Mouse (Mus musculus): ENCODE data around the gene Uevld.
"Not testable (repeated sequence)": the region's sequence is repeated elsewhere in the genome, so short reads cannot be mapped to it uniquely, and the experiment has no call there.

The Uevld gene

DNA sequence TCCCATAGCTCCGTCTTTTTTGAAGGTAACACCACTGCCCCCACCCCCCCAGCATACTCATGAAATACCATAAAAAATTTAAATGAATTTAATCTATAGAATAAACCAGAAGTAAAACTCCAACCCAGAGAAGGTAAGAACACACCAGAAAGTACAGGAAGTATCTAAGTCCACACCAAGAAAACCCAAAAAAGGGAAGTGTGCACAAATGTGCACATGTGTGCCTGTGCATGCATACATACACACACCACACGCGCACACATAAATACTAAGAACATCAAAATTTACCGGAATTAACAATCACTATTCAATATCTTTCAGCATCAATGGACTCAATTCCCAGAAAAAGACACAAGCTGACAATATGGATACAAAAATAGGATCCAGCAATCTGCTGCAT, 11.6 kb upstream of the Uevld start:
- no peak for DNase-seq (ENCODE audit: low spot score)

DNA sequence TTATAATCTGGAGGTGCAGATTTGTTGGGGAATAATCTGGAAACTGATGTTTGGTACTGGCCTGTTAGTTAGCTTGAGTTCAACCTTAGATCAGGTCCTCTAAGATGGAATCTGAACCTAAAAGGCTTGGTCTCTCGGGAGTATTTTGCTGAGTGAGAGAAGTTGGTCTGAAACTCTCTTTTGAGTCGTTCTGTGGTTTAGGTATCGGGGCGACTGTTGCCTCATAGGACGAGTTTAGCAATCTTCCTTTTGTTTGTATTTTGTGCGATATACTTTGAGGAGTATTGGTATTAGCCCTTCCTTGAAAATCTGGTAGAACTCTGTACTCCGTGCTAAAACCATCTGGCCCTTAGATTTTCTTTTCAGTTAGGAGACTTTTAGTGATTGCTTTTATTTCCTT, 5.7 kb upstream of the Uevld start:
- no peak for DNase-seq (ENCODE audit: low spot score)

DNA sequence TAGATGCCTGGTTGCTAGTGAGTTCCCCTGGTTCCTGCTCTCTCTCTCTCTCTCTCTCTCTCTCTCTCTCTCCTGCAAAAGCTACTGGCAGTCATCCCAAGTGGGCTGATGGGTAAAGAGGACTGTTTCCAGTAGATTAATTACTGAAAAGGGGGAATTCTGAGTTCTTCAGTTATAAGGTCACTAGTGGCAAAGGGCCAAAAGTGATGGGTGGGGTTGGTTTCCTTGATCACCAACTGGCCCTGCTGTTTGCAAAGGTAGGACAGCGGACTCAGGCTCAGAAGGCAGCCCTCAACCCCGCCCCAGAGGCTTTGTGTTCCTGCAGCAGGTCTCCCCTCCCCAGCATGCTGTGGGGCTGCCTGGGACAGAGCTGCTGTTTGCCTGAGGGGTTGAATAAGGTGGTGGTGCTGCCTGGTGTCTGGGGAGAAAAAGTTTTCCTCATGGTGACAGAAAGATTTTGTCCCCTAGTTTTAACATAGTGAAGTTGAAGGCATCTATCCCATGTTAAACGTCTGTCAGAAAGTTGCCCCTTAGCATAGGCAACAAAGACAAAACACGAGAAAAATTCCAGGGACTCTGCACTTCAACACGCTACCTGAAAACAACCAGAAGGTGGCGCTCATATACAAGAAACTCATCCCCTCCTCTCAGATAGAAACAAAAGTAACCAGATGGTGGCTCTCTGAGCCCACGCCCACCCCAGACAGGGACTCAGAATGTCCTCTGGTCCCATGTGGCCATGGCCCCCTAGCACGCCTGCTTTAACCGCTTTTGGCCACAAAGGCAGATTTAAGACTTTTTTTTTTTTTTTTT, 4.7 kb upstream of the Uevld start:
- peak; percentile 91 for DNase-seq (ENCODE audit: low spot score)

DNA sequence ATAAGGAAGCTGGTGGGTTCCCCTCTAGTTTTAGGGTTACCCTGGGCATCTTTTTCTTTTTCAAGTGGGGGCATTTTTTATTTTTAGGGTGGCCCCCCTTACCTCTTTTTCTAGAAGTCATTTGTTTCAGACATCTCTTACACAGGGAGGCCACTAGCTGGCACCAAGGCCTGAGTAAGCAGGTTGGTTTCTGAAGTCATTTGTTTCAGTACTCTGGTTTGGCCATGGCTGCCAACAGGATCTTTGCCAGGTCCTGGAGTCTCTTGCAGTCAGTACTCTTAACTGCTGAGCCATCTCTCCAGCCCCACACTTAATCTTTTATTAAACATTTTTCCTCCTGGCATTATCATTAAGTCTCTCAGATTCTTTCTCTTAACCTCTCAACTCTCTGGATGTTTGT, 3.8 kb upstream of the Uevld start:
- DNase-seq (ENCODE audit: low spot score) = no peak

DNA sequence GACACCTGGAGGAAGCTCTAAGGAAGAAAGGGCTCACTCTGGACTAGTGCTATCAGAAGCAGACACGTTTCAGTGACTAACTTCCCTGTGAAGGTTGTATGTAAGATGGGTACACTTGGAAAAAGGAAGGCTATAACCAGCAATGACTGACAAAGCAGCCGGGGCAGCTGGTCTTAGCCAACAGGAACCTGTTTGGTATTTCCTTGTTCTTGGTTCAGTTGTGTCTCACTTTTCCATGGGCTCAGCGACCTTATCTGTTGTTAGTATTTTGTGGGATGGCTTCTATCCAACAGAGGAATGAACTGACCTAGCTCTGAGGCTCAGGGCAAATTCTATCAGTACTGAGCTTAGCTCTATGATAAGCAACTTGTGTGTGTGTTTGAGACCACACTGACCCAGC, 2.7 kb upstream of the Uevld start:
- no peak for DNase-seq (ENCODE audit: low spot score)

DNA sequence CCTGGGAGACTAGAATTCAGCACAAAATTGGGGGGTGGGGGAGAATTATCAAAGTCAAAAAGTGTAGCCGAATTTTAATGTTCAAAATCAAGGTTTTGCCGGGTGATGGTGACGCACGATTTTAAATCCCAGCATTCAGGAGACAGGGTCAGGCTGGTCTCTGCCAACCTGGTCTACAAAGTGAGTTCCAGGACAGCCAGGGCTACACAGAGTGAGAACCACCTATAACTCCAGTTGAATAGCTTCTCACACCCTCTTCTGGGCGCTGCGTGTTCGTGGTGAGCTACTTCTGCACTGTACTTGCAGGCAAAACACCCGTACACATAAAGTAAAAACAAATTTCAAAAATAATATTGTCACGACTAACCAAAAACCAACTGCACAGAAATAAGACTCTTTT, 526 bp upstream of the Uevld start:
- DNase-seq (ENCODE audit: low spot score) = no peak

DNA sequence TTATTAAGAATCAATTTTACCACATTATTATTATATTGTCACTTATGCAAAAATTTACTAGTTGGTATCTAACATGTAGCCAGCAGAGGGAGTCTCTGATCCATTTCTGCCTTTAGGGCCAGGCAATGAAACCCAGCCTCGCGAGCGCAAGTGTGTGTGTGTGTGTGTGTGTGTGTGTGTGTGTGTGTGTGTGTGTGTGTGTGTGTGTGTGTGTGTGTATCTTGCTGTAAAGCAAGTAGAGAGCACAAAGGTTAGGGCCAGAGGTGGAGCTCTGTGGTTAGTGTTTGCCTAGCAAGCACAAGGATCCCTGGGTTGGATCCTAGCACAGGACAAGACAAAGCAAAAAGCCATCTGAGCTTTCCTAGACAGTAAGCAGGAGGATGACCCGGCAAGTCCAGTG, 22.5 kb downstream of the Uevld start:
- DNase-seq (ENCODE audit: low spot score) = peak; percentile 15

DNA sequence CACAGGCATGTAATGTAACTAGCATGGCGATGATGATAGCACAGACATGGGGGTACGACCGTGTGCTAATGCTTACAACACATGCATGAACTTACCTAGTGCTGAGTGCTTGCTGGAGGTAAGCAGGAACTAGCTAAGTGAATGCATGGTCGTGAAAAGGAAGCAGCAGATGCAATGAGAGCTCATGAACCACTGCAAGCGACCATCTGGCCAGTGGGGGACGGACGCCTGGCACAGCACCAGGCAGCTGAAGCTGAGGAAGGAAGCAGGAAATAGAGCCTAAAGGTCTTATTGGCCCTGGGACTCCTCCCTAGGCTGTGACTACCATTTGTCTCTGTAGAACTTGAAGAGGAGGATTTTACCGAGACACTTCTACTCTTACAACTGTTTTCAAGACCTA, 23.5 kb downstream of the Uevld start:
- no peak for DNase-seq (ENCODE audit: low spot score)

DNA sequence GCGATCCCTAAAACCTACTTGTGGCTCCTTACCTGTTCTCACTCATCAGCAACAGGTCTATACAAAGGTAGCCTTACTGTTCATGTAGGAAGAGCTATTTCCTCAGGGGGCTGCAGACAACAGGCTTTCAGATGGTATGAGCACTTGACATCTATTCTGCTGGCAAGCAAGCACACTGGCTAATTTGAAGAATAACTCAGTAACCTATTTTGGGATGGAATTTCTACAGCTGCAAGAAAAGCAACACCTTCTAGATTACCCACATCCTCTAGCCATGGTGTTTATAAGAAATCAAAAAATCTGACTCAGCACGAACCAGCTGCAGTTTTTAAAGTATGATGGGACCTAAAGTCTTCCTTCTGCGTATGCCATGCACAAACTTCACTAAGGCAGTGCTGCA, 27.0 kb downstream of the Uevld start:
- DNase-seq (ENCODE audit: low spot score) = no peak

DNA sequence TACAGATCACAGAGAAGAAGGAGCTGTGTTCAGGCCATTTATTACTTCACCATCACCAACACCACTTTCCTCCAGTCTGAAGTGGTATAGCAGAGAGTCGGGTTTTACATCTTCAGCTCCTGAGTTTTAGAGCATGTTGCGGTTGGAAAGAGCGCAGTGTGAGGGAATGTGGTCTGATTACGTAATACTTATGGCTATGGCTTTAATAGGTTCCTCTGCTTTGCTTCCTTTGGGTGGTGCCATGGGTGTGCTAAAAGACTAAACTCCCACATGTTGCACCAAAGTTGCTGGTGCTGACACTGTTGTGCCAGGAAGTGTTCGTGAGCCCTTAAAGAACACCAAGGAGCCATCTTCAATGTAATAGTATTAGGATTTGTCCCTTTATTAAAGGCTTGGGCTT, 30.0 kb downstream of the Uevld start:
- no peak for DNase-seq (ENCODE audit: low spot score)

DNA sequence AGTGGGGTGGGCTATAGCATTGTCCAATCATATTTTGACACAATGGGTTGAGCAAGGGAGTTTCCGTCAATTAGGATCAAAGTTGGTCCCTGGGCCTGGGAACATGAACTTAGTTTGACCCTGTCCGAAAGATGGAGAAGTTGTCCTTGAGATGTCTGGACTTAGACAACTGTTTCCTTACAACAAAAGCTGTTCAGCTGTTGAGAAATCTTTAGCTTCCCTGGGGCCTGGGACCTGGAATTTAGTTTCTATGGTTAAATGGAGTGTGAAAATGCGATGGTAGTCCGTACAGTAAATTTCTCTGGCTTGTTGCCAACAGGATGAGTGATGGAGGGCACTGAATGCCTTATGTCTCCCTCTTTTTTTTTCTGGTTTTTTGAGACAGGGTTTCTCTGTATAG, 36.3 kb downstream of the Uevld start:
- DNase-seq (ENCODE audit: low spot score) = no peak

DNA sequence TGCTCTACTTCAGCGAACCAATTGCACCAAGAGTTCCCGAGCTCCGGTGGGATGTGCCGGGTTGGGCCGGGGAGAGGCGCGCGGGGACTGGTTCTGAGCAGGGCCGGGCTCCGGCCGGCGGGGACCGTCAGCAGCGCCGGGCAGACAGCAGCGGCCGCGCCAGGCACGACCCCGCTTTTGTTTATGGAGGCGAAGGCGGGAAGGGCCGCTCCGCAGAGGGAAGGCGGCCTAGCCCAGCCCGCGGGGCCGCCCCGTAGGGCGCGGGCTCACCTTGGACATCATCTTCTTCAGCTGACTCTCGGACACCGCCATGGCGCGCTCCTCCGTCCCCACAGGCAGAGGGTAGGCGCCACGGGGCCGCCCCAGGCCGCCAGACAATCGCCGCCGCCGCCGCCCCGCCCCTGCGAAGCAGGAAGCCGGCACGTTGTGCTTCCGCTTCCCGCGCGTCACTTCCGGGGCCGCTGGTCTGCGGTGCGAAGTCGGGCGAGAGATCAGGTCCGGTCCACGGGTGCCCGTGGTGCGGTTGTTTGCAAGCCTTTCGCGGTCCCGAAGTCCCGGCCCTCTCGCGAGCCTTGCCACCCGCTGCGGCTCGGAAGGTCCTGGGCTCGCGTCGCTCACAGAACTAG, 38.7 kb downstream of the Uevld start, which contains the start of gene Tsg101:
TSS of gene Tsg101 (minus strand) at position 419 of the 626 bp plus-strand sequence.
- DNase-seq (ENCODE audit: low spot score) = peak; percentile 93

DNA sequence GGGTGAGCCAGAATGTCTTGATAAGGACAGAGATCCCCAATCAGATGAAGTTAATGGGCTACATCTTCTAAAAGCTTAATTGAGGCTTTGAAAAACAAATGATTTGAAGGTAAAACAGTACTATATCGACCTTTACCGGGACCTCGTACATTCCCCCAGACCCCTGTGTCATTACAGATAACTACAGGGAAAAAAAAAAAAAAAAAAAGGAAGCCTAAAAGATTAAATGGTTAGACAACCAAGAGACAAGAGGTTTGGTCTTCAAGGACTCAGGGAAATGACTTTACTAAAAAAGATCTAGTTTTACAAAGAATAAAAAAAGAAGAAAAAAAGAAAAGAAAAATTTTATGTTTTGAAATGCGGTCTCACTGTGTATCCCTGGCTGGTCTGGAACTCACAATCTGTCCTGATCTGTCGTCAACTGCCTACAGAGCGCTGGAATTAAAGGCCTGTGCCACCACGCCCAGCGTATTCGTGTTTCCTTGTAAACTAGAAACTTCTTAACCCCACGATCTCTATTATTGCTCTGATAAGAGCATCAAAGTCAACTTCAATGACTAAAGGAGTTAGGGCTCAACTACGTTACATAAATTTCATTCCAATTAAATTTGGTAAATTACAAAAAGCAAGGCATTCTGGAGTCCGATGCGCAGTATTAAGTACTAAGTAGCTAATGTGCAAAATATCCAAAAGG, 39.5 kb downstream of the Uevld start:
- DNase-seq (ENCODE audit: low spot score) = peak; percentile 72

DNA sequence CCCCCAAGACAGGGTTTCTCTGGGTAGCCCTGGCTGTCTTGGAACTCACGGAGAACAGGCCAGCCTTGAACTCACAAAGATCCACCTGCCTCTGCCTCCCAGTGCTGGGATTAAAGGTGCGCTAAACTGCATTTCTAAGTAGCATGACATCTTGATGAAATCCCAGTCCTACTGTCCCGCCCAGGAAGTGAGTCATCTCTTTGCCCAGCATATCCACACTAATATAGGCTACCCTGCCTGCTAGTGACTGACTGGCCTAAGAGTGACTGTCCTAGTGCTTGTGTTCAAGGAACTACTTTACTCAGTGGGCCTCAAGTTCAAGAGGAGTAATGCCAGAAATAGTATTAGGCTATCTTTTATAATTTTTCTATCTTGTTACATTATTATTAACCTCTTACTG, 42.0 kb downstream of the Uevld start:
- no peak for DNase-seq (ENCODE audit: low spot score)

DNA sequence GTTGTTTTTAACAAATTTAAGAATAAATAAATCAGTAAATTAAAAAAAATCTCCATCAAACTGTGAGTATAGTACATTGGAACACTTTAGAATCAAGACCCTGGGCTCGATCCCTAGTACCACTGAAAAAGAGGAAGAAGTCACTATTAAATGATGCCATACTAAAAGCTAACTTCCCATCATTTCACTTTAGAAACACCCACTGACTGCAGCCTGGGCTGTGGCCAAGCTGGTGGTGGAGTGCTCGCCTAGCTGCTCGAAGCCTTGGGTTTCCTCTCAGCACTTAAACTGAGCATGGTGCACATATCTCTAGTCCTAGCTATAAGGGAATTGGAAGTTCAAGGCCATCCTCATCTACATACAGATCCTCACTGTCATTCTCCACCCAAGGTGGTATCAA, 47.1 kb downstream of the Uevld start:
- no peak for DNase-seq (ENCODE audit: low spot score)

DNA sequence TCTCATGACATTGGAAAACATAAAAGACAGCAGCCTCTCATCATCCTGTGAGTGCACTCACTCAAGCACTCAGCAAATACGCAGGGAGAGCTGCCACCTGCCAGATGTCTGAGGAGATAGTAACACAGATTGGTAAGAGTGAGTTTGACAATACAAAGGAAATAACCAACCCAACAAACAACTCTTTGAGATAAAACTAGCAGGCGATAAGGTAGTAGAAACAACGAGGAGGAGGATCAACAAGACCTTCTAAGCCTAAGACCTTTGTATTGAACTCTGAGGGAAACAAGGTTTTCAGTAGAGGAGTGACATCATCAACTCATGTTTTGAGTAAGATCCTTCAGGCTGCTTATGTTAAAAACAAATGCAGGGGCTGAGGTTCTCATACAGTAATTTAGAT, 59.0 kb downstream of the Uevld start:
- no peak for DNase-seq (ENCODE audit: low spot score)

DNA sequence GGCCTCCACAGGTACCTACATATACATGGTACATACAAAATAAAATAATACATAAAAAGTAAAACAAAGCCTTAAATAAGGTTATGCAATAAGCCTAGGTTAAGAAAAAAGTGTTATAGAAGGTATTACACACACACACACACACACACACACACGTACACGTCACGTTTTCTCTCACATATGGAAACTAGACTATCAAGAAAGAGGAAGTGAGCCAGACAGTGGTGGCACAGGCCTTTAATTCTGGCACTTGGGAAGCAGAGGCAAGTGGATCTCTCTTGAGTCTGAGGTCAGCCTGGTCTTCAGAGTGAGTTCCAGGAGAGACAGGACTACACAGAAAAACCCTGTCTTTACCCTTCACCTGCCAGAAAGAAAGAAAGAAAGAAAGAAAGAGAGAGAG, 62.8 kb downstream of the Uevld start:
- DNase-seq (ENCODE audit: low spot score) = no peak

DNA sequence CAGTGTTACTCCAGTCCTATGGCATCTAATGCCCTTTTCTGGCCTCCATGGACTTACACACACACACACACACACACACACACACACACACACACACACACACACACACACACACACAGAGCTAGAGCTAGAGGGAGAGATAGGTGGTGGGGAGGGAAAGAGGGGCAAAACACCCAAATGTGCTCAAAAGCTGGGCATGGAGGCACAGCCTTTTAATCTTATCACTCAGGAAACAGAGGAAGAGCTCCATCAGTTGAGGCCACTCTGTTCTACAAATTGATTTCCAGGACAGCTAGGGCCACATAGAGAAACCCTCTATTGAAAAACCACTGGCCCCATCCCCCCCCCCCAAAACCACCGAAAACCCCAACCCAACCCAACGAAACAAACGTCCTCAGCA, 75.0 kb downstream of the Uevld start:
- DNase-seq (ENCODE audit: low spot score) = no peak

DNA sequence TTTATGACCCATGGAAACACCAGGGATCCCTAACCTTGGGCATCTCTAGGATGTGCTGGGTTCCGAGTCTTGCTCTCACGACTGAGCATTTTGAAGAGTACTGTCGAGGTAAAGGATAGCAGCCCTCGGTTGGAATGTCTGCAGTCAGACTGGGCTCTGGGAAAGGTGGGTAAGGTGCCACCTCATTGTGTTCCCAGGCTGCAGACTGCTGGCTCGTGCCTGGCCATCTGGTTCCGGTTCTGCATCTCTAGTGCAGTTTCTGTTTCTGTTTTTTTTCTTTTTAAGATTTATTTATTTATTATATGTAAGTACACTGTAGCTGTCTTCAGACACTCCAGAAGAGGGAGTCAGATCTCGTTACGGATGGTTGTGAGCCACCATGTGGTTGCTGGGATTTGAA, 76.4 kb downstream of the Uevld start:
- not testable (repeated sequence) for DNase-seq (ENCODE audit: low spot score)

DNA sequence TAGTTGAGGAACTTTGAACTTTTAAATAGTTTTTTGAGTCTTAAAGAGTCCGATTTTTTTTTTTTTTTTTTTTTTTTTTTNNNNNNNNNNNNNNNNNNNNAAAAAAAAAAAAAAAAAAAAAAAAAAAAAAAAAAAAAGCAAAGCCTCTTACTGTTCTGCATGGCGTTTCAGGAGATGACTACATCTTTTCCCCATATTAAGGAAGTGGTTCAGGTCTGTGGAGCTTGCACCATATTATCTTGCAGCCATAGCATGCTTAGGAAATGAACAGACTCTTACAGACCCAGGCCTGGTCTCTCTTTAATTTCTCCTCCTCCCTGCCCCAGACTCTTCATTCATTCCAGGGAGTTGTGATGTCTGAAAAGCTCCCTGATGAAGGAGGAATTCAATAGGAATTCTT, 77.3 kb downstream of the Uevld start:
- DNase-seq (ENCODE audit: low spot score) = no peak

DNA sequence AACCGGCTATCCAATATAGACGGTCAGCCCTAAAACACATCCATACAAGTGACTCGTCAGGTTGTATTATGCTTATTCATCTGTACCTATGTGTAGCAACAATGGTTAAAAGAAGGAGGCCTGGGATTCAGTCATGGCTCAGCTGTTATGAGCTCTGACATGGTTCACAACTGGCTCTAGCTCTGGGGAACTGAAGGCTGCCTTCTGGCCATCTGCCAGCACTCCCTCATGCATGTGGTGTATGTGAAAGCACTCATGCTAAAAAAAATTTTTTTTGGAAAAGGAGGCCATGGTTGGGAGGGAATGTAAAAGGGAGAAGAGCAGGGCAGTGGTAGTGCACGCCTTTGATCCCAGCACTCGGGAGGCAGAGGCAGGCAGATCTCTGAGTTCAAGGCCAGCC, 78.5 kb downstream of the Uevld start:
- no peak for DNase-seq (ENCODE audit: low spot score)

DNA sequence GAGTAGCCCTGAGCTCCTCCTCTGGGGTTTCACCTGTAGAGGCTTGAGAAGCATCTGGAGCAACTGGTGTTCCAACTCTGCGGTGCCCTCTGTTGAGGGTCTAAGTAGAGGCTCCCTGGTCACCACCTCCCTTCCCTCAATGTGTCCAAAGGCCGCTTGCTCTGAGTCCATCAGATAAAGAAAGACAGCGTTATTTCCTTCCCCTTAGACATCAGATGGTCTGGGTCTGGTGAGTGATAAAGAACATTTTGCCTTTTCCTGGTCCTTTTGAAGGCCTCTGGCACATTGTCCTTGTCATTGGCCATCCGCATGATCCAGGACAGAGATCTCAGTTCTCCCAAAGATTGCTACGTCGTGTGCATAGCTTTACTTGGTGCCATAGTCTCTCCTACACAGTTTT, 81.1 kb downstream of the Uevld start:
- no peak for DNase-seq (ENCODE audit: low spot score)

DNA sequence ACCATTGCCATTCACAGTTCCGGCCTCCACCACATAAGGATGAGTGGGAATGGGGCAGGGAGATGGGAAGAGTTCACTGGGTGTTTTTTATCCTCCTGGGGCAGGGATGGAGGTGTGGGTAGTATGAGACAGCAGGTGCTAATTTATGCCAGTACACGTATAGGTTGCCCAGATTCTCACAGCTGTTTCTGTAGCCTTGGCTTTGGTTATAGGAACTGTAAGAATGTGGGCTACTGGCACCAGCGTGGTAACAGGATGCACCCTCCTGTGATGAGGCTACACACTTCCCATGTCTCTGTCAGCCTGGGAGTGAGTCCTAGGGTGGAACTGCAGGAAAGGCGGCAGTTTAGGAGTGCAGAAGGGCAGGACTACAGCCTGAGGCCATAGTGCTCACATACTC, 81.5 kb downstream of the Uevld start:
- no peak for DNase-seq (ENCODE audit: low spot score)

Data from embryo, embryonic 10 days (tissue).